Mouse (Mus musculus) kidney, postnatal 0 days (tissue): ENCODE measurements around the gene L3mbtl3. TPM values are rescaled to one million over a fixed set of nuclear protein-coding genes. Genes with fewer than 3 reads are reported as not detected.

Experiments used
- ATAC-seq: fragments of 200-750 bp; cut with Nextera tagmentation; replicated peaks from 2 replicates; pipeline ENCODE4 v1.8.0; 2017; ENCODE audit warnings: low read depth, moderate number of reproducible peaks, moderate TSS enrichment, moderate library complexity; ENCODE audit not compliant: low FRiP score
- DNase-seq: peaks from one replicate; pipeline ENCODE4 v3.0.0-alpha.2; 2016; ENCODE audit warnings: low spot score
- H3K27ac ChIP-seq: fragments of 300-500 bp; sonication (generic); 2 replicates; pipeline ENCODE4 v1.5.1; 2014; ENCODE audit warnings: mild to moderate bottlenecking
- H3K27me3 ChIP-seq: fragments of 300-500 bp; sonication (generic); 2 replicates; pipeline ENCODE4 v1.6.1; 2014; ENCODE audit warnings: low read length, mixed read lengths; ENCODE audit not compliant: insufficient read depth
- H3K36me3 ChIP-seq: fragments of 300-500 bp; sonication (generic); 2 replicates; pipeline ENCODE4 v1.6.1; 2014; ENCODE audit warnings: low read length, mixed read lengths; ENCODE audit not compliant: insufficient read depth
- H3K4me1 ChIP-seq: fragments of 300-500 bp; sonication (generic); replicated peaks from 2 replicates; pipeline ENCODE4 v1.6.1; 2014; ENCODE audit warnings: antibody characterized with exemption, low read length, mixed read lengths; ENCODE audit not compliant: insufficient read depth
- H3K4me2 ChIP-seq: fragments of 300-500 bp; sonication (generic); 2 replicates; pipeline ENCODE4 v1.6.1; 2014; ENCODE audit warnings: mild to moderate bottlenecking, low read length, moderate library complexity, mixed read lengths
- H3K4me3 ChIP-seq: fragments of 300-500 bp; sonication (generic); replicated peaks from 2 replicates; pipeline ENCODE4 v1.5.1; 2014; ENCODE audit warnings: low read depth, low read length
- H3K9ac ChIP-seq: fragments of 300-500 bp; sonication (generic); 2 replicates; pipeline ENCODE4 v1.6.1; 2014; ENCODE audit warnings: low read depth, low read length
- H3K9me3 ChIP-seq: fragments of 300-500 bp; sonication (generic); replicated peaks from 2 replicates; pipeline ENCODE4 v1.6.1; 2016; ENCODE audit warnings: low read length, inconsistent platforms, mixed read lengths
- CTCF ChIP-seq: IDR thresholded peaks from 2 replicates; pipeline ENCODE4 v1.5.1; 2016; ENCODE audit warnings: antibody characterized with exemption, low read depth, mild to moderate bottlenecking, moderate library complexity
- WGBS: fragments of 180-500 bp; shearing (Covaris S2); extraction: QIAGEN DNeasy Blood & Tissue Kit; methylation state at CpG from one replicate; pipeline ENCODE4 v1.1.7; 2014; 5-methylcytosine and 5-hydroxymethylcytosine counted together
- polyA plus RNA-seq: library from polyadenylated mRNA; unstranded; fragments of >200 nt; fragmentation: Nextera tagmentation; extraction: Ambion mirVana; gene quantifications from 2 replicates; pipeline ENCODE4 v1.2.1, GENCODE M21; 2015

L3mbtl3 gene
- 9.3 and 9.5 TPM in 2 replicates for polyA plus RNA-seq

GRCm38 (mm10) chr10:26375790-26376545 is at the start of gene L3mbtl3:
Gene L3mbtl3, minus strand, starts transcription at chr10:26375971.
- peak within 1 kb of the TSS; percentile 97 for H3K4me3 ChIP-seq
- H3K36me3 ChIP-seq = no peaks in the 10 kb centered on the region
- H3K27me3 ChIP-seq = no peaks in the 10 kb centered on the region
- no peaks in the 10 kb centered on the region for H3K4me1 ChIP-seq
- peak within 1 kb of the TSS; percentile 92 for H3K4me2 ChIP-seq
- DNase-seq (peak; percentile 93), ATAC-seq (peak; percentile 68; the same call in 1 of the 2 replicates)
- 2% methylated on average over 40 of the region's 42 CpGs for WGBS
- no peak for TF ChIP-seq CTCF
- H3K27ac ChIP-seq = peak within 1 kb of the TSS; percentile 97
- no peaks in the 10 kb centered on the region for H3K9me3 ChIP-seq
- H3K9ac ChIP-seq = peak within 1 kb of the TSS; percentile 96

DNA sequence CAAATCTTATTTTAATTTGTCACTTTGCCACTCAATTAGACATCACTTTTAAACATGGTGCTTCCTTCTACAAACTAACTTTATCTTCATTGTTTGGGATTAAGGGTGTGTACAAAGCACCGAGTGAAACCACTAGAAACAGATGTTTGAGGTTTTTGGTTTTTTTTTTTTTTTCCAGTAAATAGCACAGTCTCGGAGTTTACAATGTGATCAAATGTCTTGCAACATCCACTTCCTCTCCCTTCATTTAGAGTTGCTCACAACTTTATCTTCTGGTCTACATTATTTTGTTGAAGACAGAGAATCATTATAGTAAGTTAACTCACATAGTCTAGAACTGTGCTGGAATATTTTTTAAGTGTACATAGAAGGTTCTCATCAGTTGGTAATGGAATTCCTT is 45.4 kb upstream of the L3mbtl3 start:
- no peaks in the 10 kb centered on the region for H3K27me3 ChIP-seq
- no peak overlapping the region for H3K27ac ChIP-seq
- ATAC-seq (no peak), DNase-seq (no peak)
- H3K36me3 ChIP-seq = no peaks in the 10 kb centered on the region
- no peak overlapping the region for H3K4me3 ChIP-seq
- H3K4me1 ChIP-seq = no peaks in the 10 kb centered on the region
- WGBS = 62% methylated on average over 2 of the region's 2 CpGs
- no peak overlapping the region for H3K9ac ChIP-seq
- H3K4me2 ChIP-seq = no peak overlapping the region
- H3K9me3 ChIP-seq = no peaks in the 10 kb centered on the region
- no peak for TF ChIP-seq CTCF

DNA sequence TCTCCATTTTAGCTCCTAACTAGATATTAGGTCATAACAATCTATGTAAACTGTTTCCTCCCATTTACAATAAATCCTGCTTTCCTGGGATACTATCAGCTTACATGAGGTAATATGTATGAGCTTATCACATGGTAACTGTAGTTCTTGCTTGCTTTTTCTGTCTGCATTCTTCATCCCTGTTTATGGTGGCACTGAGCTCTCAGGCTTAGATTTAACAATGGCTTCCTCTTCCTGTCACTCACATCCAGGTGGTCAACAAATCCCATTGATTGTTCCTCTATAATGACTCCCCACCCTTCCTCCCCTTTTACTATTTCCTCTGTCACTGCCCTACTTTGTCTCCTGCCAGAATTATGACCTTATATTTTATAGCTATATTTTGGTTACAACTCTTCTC is 12.9 kb upstream of the L3mbtl3 start:
- Histone ChIP-seq H3K9ac (no peak overlapping the region), H3K27me3 (no peaks in the 10 kb centered on the region), H3K36me3 (no peaks in the 10 kb centered on the region), H3K4me1 (no peaks in the 10 kb centered on the region), H3K9me3 (no peaks in the 10 kb centered on the region), H3K27ac (no peak overlapping the region), H3K4me2 (no peak overlapping the region), H3K4me3 (no peak overlapping the region)
- no peak for TF ChIP-seq CTCF
- DNase-seq (no peak), ATAC-seq (no peak)

DNA sequence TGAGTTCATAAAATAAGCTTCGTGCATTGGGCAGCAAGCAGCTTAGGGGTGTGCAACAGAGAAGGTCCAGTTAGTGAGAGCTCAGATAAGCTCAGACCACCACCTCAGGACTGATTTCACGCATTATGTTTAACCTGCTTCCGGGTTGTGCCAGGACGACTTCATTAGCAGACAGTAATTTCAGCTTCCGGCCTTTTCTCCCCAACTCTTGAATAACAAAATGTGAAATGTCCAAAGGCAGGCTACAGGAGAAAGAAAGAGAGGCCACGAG is 1.5 kb upstream of the L3mbtl3 start:
- ATAC-seq (no peak), DNase-seq (no peak)
- no peak for TF ChIP-seq CTCF
- Histone ChIP-seq H3K9me3 (no peaks in the 10 kb centered on the region), H3K27ac (no peak overlapping the region), H3K4me3 (no peak overlapping the region), H3K9ac (no peak overlapping the region), H3K27me3 (no peaks in the 10 kb centered on the region), H3K4me2 (no peak overlapping the region), H3K4me1 (no peaks in the 10 kb centered on the region), H3K36me3 (no peaks in the 10 kb centered on the region)
- 81% methylated on average over 6 of the region's 6 CpGs for WGBS

DNA sequence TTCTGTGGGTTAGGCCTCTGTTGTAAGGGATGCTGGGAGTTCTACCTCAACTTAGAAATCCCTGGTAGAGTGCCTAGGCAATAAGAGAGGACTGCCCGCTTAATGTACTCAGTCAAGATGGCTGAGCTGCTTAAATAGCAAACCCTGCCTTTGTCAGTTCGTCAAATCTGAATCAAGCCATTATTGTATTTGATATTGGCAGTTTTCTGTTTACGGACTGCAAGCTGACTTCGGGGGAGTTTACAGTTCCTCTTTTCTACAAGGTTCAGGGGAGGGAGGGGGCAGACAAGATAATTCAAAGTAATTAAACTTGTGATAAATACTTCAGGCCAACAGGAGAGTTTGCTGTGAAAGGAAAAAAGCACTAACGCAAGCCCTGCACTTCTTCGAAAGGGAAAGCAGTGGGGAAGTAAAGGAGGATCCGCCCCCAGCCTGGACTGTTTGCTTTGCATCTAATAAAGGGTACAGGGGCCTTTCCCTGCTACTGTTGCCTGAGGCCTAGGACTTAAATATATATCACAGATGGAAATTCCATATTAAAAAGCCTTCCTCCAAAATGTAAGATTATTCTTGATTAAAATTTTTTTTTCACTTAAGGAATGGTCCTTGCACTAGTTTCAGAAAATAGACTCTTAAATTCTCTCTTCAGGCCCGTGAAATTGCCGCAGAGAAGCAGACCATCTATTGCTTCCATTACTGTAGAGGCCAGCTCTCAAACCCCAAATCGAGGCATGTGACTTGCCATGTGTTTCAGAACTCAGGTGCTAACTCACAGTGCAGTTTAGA is 968 bp upstream of the L3mbtl3 start:
- H3K27ac ChIP-seq = no peak overlapping the region
- no peaks in the 10 kb centered on the region for H3K4me1 ChIP-seq
- WGBS = 42% methylated on average over 10 of the region's 10 CpGs
- H3K9me3 ChIP-seq = no peaks in the 10 kb centered on the region
- no peak overlapping the region for H3K4me3 ChIP-seq
- ATAC-seq (no peak), DNase-seq (peak; percentile 16)
- no peaks in the 10 kb centered on the region for H3K36me3 ChIP-seq
- H3K4me2 ChIP-seq = peak overlapping the region; percentile 92
- H3K27me3 ChIP-seq = no peaks in the 10 kb centered on the region
- TF ChIP-seq CTCF = no peak
- H3K9ac ChIP-seq = peak overlapping the region; percentile 96; the same call in 1 of the 2 replicates

GRCm38 (mm10) chr10:26375351-26375751 is 420 bp downstream of the L3mbtl3 start:
- Histone ChIP-seq H3K4me3 (peak overlapping the region; percentile 97), H3K9ac (peak overlapping the region; percentile 96), H3K9me3 (no peaks in the 10 kb centered on the region), H3K4me2 (peak overlapping the region; percentile 92), H3K4me1 (no peaks in the 10 kb centered on the region), H3K27me3 (no peaks in the 10 kb centered on the region), H3K36me3 (no peaks in the 10 kb centered on the region), H3K27ac (peak overlapping the region; percentile 97)
- ATAC-seq (peak; percentile 16), DNase-seq (peak; percentile 39)
- WGBS = 0% methylated on average over 22 of the region's 30 CpGs
- TF ChIP-seq CTCF = no peak
